Mouse (Mus musculus): ENCODE measurements at regions not wholly inside any gene's neighbourhood (a gene's known extent, or its start where the extent isn't known, plus 50 kb on each side); places are given as distances from the start of the nearest gene placed in this dataset.

- TF ChIP-seq CTCF (conservative IDR thresholded peaks at IDR 0.05; ENCODE audit: insufficient read depth, insufficient read length, low read depth, low read length) (no peak), POLR2A (IDR thresholded peaks at IDR 0.05; ENCODE audit: low read depth, low read length) (no peak)
Observed at GRCm38 (mm10) chr9:27208840-27209239, 53.6 kb upstream of the Jam3 start.
